Mouse (Mus musculus) 3134 (cell line): ENCODE results near the gene Olfr1123.
"Not testable (repeated sequence)": the region's sequence is repeated elsewhere in the genome, so short reads cannot be mapped to it uniquely, and the experiment has no call there.

Experiments used
- DNase-seq: peaks from one replicate; pipeline ENCODE4 v3.0.0-alpha.2; 2011; ENCODE audit warnings: low spot score; ENCODE audit not compliant: insufficient read length; ENCODE audit errors: extremely low read depth

Olfr1123 gene

GRCm38 (mm10) chr2:87416335-87416734, at the start of gene Olfr1123:
Olfr1123 (plus strand) TSS chr2:87416635.
- DNase-seq: no peak

- no peak for DNase-seq
These were observed 46.8 kb upstream of the Olfr1123 start, which contains the start of gene Olfr1121 for GRCm38 (mm10) chr2:87369595-87369994. Olfr1121 (plus strand) TSS chr2:87369895.

- no peak for DNase-seq
These were observed 44.7 kb upstream of the Olfr1123 start for GRCm38 (mm10) chr2:87371726-87372125.

- no peak for DNase-seq
These were observed 32.5 kb upstream of the Olfr1123 start for GRCm38 (mm10) chr2:87383935-87384334.

GRCm38 (mm10) chr2:87385549-87385948, 30.9 kb upstream of the Olfr1123 start, which contains the start of gene Olfr1122:
Olfr1122 (plus strand) TSS chr2:87385849.
- DNase-seq: no peak

- not testable (repeated sequence) for DNase-seq
These were observed 22.8 kb upstream of the Olfr1123 start for GRCm38 (mm10) chr2:87393605-87394004.

GRCm38 (mm10) chr2:87394686-87395085, 21.7 kb upstream of the Olfr1123 start:
- not testable (repeated sequence) for DNase-seq

GRCm38 (mm10) chr2:87429975-87430374, 13.5 kb downstream of the Olfr1123 start, which contains the start of gene Olfr1124:
Olfr1124 (plus strand) TSS chr2:87430275.
- DNase-seq: no peak

GRCm38 (mm10) chr2:87437731-87438130, 21.3 kb downstream of the Olfr1123 start:
- no peak for DNase-seq

GRCm38 (mm10) chr2:87453662-87454061, 37.2 kb downstream of the Olfr1123 start, which contains the start of gene Olfr1126:
Olfr1126 (plus strand) TSS chr2:87453962.
- DNase-seq: no peak

- DNase-seq: no peak
These were observed 45.3 kb downstream of the Olfr1123 start for GRCm38 (mm10) chr2:87461769-87462168.
